Mouse (Mus musculus): ENCODE measurements around the gene Pan2. TPM values are rescaled to one million over a fixed set of nuclear protein-coding genes. Genes with fewer than 3 reads are reported as not detected.

Pan2 gene
- polyA plus RNA-seq, 1 experiment from 2014 or later: 25.8 TPM

GRCm38 (mm10) chr10:128370021-128370420, 66.9 kb downstream of the Pan2 start:
- H3K36me3 ChIP-seq: peaks cover 10% of the 10 kb centered on the region
- ATAC-seq (ENCODE audit: low FRiP score): no peak
- no peaks in the 10 kb centered on the region for H3K27me3 ChIP-seq
- no peak overlapping the region for H3K9ac ChIP-seq
- H3K4me2 ChIP-seq: no peak overlapping the region
- no peaks in the 10 kb centered on the region for H3K9me3 ChIP-seq
- no peak overlapping the region for H3K4me3 ChIP-seq
- no peak overlapping the region for H3K27ac ChIP-seq
- peaks cover 26% of the 10 kb centered on the region for H3K4me1 ChIP-seq (replicated peaks)
- 54% methylated on average over 6 of the region's 6 CpGs for WGBS

- 59% methylated on average over 4 of the region's 4 CpGs for WGBS
- Histone ChIP-seq H3K36me3 (peaks cover 4% of the 10 kb centered on the region; the same call in 1 of the 2 replicates), H3K9ac (no peak overlapping the region), H3K9me3 (no peaks in the 10 kb centered on the region), H3K27me3 (no peaks in the 10 kb centered on the region), H3K27ac (no peak overlapping the region), H3K4me2 (no peak overlapping the region), H3K4me1 (replicated peaks) (peaks cover 26% of the 10 kb centered on the region), H3K4me3 (no peak overlapping the region)
- no peak for ATAC-seq (ENCODE audit: low FRiP score)
Measured at GRCm38 (mm10) chr10:128370601-128371000, 67.5 kb downstream of the Pan2 start.

Other genes with a start within 250 kb of the Pan2 start
- 440 and 454 TPM in 2 replicates for gene Ptges3, start 244.4 kb upstream of the Pan2 start, polyA plus RNA-seq (2015; fragmentation: Nextera tagmentation; extraction: Ambion mirVana)
- gene Atp5b, start 220.1 kb upstream of the Pan2 start, polyA plus RNA-seq (2015; fragmentation: Nextera tagmentation; extraction: Ambion mirVana): 2,105 and 2,130 TPM in 2 replicates
- gene Baz2a, start 211.8 kb upstream of the Pan2 start, polyA plus RNA-seq (2015; fragmentation: Nextera tagmentation; extraction: Ambion mirVana): 12.6 and 13.4 TPM in 2 replicates
- 11.1 and 13.1 TPM in 2 replicates for gene Rbms2, start 123.0 kb upstream of the Pan2 start, polyA plus RNA-seq (2015; fragmentation: Nextera tagmentation; extraction: Ambion mirVana)
- 0.75 and 1.3 TPM in 2 replicates for gene Gls2, start 108.9 kb upstream of the Pan2 start, polyA plus RNA-seq (2015; fragmentation: Nextera tagmentation; extraction: Ambion mirVana)
- gene Spryd4, start 91.5 kb upstream of the Pan2 start, polyA plus RNA-seq (2015; fragmentation: Nextera tagmentation; extraction: Ambion mirVana): 19.6 and 21.7 TPM in 2 replicates
- 0.14 and 0.21 TPM in 2 replicates for gene Mip, start 77.5 kb upstream of the Pan2 start, polyA plus RNA-seq (2015; fragmentation: Nextera tagmentation; extraction: Ambion mirVana)
- gene Timeless, start 71.3 kb upstream of the Pan2 start, polyA plus RNA-seq (2015; fragmentation: Nextera tagmentation; extraction: Ambion mirVana): 24.6 and 29.5 TPM in 2 replicates
- 0.18 and 0.27 TPM in 2 replicates for gene Apon, start 49.2 kb upstream of the Pan2 start, polyA plus RNA-seq (2015; fragmentation: Nextera tagmentation; extraction: Ambion mirVana)
- not detected in 2 replicates for gene Apof, start 34.7 kb upstream of the Pan2 start, polyA plus RNA-seq (2015; fragmentation: Nextera tagmentation; extraction: Ambion mirVana)
- 21.4 and 22.6 TPM in 2 replicates for gene Stat2, start 32.8 kb upstream of the Pan2 start, polyA plus RNA-seq (2015; fragmentation: Nextera tagmentation; extraction: Ambion mirVana)
- gene Il23a, start 4.6 kb upstream of the Pan2 start, polyA plus RNA-seq (2015; fragmentation: Nextera tagmentation; extraction: Ambion mirVana): 0.10 TPM in 1 of 2 replicates, not detected in the other
- gene Cnpy2, start 19.1 kb downstream of the Pan2 start, polyA plus RNA-seq (2015; fragmentation: Nextera tagmentation; extraction: Ambion mirVana): 227 and 228 TPM in 2 replicates
- gene Cs, start 34.4 kb downstream of the Pan2 start, polyA plus RNA-seq (2015; fragmentation: Nextera tagmentation; extraction: Ambion mirVana): 232 and 235 TPM in 2 replicates
- gene Coq10a, start 65.7 kb downstream of the Pan2 start, polyA plus RNA-seq (2015; fragmentation: Nextera tagmentation; extraction: Ambion mirVana): 31.1 and 37.6 TPM in 2 replicates
- gene Ankrd52, start 73.8 kb downstream of the Pan2 start, polyA plus RNA-seq (2015; fragmentation: Nextera tagmentation; extraction: Ambion mirVana): 11.7 and 12.9 TPM in 2 replicates
- not detected in 2 replicates for gene Slc39a5, start 97.9 kb downstream of the Pan2 start, polyA plus RNA-seq (2015; fragmentation: Nextera tagmentation; extraction: Ambion mirVana)
- gene Nabp2, start 108.2 kb downstream of the Pan2 start, polyA plus RNA-seq (2015; fragmentation: Nextera tagmentation; extraction: Ambion mirVana): 126 and 139 TPM in 2 replicates
- 81.9 and 83.8 TPM in 2 replicates for gene Rnf41, start 108.3 kb downstream of the Pan2 start, polyA plus RNA-seq (2015; fragmentation: Nextera tagmentation; extraction: Ambion mirVana)
- gene Smarcc2, start 155.9 kb downstream of the Pan2 start, polyA plus RNA-seq (2015; fragmentation: Nextera tagmentation; extraction: Ambion mirVana): 195 and 196 TPM in 2 replicates
- gene Myl6, start 190.8 kb downstream of the Pan2 start, polyA plus RNA-seq (2015; fragmentation: Nextera tagmentation; extraction: Ambion mirVana): 933 and 943 TPM in 2 replicates
- 4.1 and 4.2 TPM in 2 replicates for gene Myl6b, start 195.3 kb downstream of the Pan2 start, polyA plus RNA-seq (2015; fragmentation: Nextera tagmentation; extraction: Ambion mirVana)
- gene Esyt1, start 222.5 kb downstream of the Pan2 start, polyA plus RNA-seq (2015; fragmentation: Nextera tagmentation; extraction: Ambion mirVana): 16.4 and 17.6 TPM in 2 replicates
- 19.7 and 20.9 TPM in 2 replicates for gene Zc3h10, start 244.4 kb downstream of the Pan2 start, polyA plus RNA-seq (2015; fragmentation: Nextera tagmentation; extraction: Ambion mirVana)
- gene Rpl41, start 246.0 kb downstream of the Pan2 start, polyA plus RNA-seq (2015; fragmentation: Nextera tagmentation; extraction: Ambion mirVana): 2,639 and 2,680 TPM in 2 replicates

Data from hindbrain, embryonic 13.5 days (tissue).